In the genomic region with DNA sequence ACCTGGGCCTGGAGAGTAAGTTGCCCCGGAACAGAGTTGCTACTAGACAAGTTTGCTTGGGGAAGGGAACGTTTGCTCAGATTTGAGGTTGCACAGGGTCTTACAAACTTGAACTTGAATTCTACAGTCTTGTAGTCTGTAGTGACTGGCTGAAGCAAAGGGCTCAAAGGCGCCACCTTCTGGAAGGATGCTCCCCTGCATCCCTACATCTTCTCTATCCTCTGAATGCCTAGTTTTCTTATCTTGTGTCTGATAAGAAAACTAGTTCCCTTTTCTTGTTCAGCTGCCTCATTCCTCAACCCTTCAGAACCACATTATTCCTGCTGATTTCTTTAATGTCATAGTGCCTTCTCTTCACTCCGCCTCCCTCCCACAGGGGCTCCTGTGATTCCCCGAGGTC, we compare ENCODE assay signal across 8 mouse cellular contexts.
DNase-seq lines count a peak whose midpoint lies in the region; ATAC-seq and TF ChIP-seq lines count a peak whose summit lies in the region.
"Not testable (repeated sequence)": the region's sequence is repeated elsewhere in the genome, so short reads cannot be mapped to it uniquely, and the experiment has no call there.

No protein-coding gene starts in this region.

- not testable (repeated sequence) for H3K4me1 ChIP-seq in MEL (ENCODE audit: control insufficient read depth in 1 of 2, insufficient read depth in 2 of 2, low read length in 2 of 2); heart, adult 2 months (ENCODE audit: control insufficient read depth, insufficient read depth, low read length); lung, embryonic 14.5 days (ENCODE audit: insufficient read depth)

- H3K9ac ChIP-seq in MEL (ENCODE audit: control insufficient read depth, low read depth, low read length, poor library complexity, severe bottlenecking); heart, adult 2 months (ENCODE audit: low read depth, low read length); lung, embryonic 14.5 days: not testable (repeated sequence)

- H3K27me3 ChIP-seq in MEL (ENCODE audit: control insufficient read depth in 1 of 2, insufficient read depth in 2 of 2, low read length in 2 of 2); heart, adult 2 months (ENCODE audit: control insufficient read depth, insufficient read depth, low read length); lung, embryonic 14.5 days (ENCODE audit: insufficient read depth, low read length): not testable (repeated sequence)

- not testable (repeated sequence) for ATAC-seq in lung, embryonic 14.5 days (ENCODE audit: insufficient read depth)

- H3K27ac ChIP-seq in MEL (ENCODE audit: control insufficient read depth, low read depth, low read length); heart, adult 2 months; lung, embryonic 14.5 days (ENCODE audit: low read depth): not testable (repeated sequence)

- TF ChIP-seq EP300 in MEL (IDR thresholded peaks at IDR 0.05; ENCODE audit: low read depth in 1 of 2, low read length in 2 of 2) = peak; percentile 44 to 88
- TF ChIP-seq EP300 in heart, adult 2 months (IDR thresholded peaks at IDR 0.05; ENCODE audit: insufficient read depth, low read depth, low read length) = not testable (repeated sequence)

- H3K9me3 ChIP-seq in MEL (replicated peaks; ENCODE audit: insufficient read depth, low read length); lung, embryonic 14.5 days (ENCODE audit: low read depth, low read length): not testable (repeated sequence)

- not testable (repeated sequence) for TF ChIP-seq POLR2A in MEL (IDR thresholded peaks at IDR 0.05; ENCODE audit: control insufficient read depth in 1 of 2, insufficient read depth in 1 of 2, low read depth in 1 of 2, low read length in 2 of 2, poor library complexity in 1 of 2); heart, adult 2 months (IDR thresholded peaks at IDR 0.05; ENCODE audit: insufficient read depth, low read depth, low read length)

- 57% methylated on average over 5 of the region's 5 CpGs for WGBS in heart, adult 2 months
- 55% methylated on average over 5 of the region's 5 CpGs for WGBS in lung, embryonic 14.5 days

- H3K4me2 ChIP-seq in lung, embryonic 14.5 days = not testable (repeated sequence)

- not testable (repeated sequence) for H3K36me3 ChIP-seq in MEL (ENCODE audit: control insufficient read depth in 1 of 2, insufficient read depth in 2 of 2, low read length in 2 of 2); heart, adult 2 months (ENCODE audit: control insufficient read depth, insufficient read depth, low read length); lung, embryonic 14.5 days (ENCODE audit: insufficient read depth)

- TF ChIP-seq CTCF in MEL (IDR thresholded peaks at IDR 0.05 in 2 of 3, conservative IDR thresholded peaks at IDR 0.05 in 1 of 3; ENCODE audit: control insufficient read depth in 1 of 3, insufficient read depth in 1 of 3, low read depth in 2 of 3, low read length in 3 of 3, poor library complexity in 1 of 3, severe bottlenecking in 1 of 3) = peak; percentile 58 to 79 (median 67)
- TF ChIP-seq CTCF in heart, adult 2 months (IDR thresholded peaks at IDR 0.05) = peak; percentile 63
- peak; percentile 27; the same call in 1 of the 2 replicates for TF ChIP-seq CTCF in lung, embryonic 14.5 days (IDR thresholded peaks at IDR 0.05; ENCODE audit: low read depth)

- not testable (repeated sequence) for H3K79me2 ChIP-seq in MEL (ENCODE audit: control insufficient read depth, insufficient read depth, low read length, poor library complexity); heart, adult 2 months (replicated peaks; ENCODE audit: control insufficient read depth, insufficient read depth, low read length)

- peak; percentile 75 for DNase-seq in 416B (ENCODE audit: low read depth)
- peak; percentile 81 for DNase-seq in MEL (ENCODE audit: low read depth, low spot score)
- DNase-seq in adrenal gland, postnatal 36 days = peak; percentile 40 to 54
- DNase-seq in heart, adult 2 months = not testable (repeated sequence)
- peak; percentile 39 for DNase-seq in kidney, postnatal 10 days
- DNase-seq in lung, embryonic 14.5 days = peak; percentile 20
- DNase-seq in retina, postnatal 1 day = peak; percentile 0
- peak; percentile 41 for DNase-seq in urinary bladder, postnatal 14 days (ENCODE audit: low spot score)

- intact Hi-C loops in heart, adult 2 months (cut with DNase I) = not testable (repeated sequence)

- peak; percentile 16 for TF ChIP-seq RAD21 in MEL (IDR thresholded peaks at IDR 0.05; ENCODE audit: low read depth, low read length)

- not testable (repeated sequence) for H3K4me3 ChIP-seq in MEL (ENCODE audit: control insufficient read depth in 1 of 2, insufficient read depth in 1 of 2, low read depth in 2 of 2, low read length in 2 of 2); heart, adult 2 months; lung, embryonic 14.5 days (ENCODE audit: low read depth, low read length)

TF ChIP-seq in MEL, 35 proteins besides CTCF, POLR2A, EP300 and RAD21:
- TF ChIP-seq SMC3 (IDR thresholded peaks at IDR 0.05; ENCODE audit: low read depth, low read length) (peak; percentile 31; the same call in 1 of the 2 replicates), ZNF384 (IDR thresholded peaks at IDR 0.05; ENCODE audit: low read depth, low read length) (peak; percentile 7; the same call in 1 of the 2 replicates), GATA1 (IDR thresholded peaks at IDR 0.05; ENCODE audit: low read depth, low read length) (peak; percentile 95), RCOR1 (IDR thresholded peaks at IDR 0.05; ENCODE audit: low read depth, low read length) (peak; percentile 69)
